Mouse (Mus musculus) megakaryocyte, adult 5-6 weeks (primary cell): ENCODE results near the gene 1700057G04Rik. TPM values are rescaled to one million over a fixed set of nuclear protein-coding genes. Genes with fewer than 3 reads are reported as not detected.

ENCODE experiments used
- ATAC-seq: 2 replicates; pipeline ENCODE4 v1.8.0; 2016; ENCODE audit warnings: mild to moderate bottlenecking, inconsistent platforms; ENCODE audit not compliant: poor library complexity, severe bottlenecking
- total RNA-seq, 2 experiments: library from RNA; stranded (forward) in 1 of 2; stranded (reverse) in 1 of 2; fragments of 153-499, 151-499 nt in 1 of 2; fragments of 221-1000, 200-1000 nt in 1 of 2; gene quantifications; 2 replicates each; pipeline versions ENCODE4 v1.2.3 to v1.2.4; 2015 to 2017

Gene 1700057G04Rik
- total RNA-seq (2015) (not detected in 2 replicates), total RNA-seq (2017) (not detected in 2 replicates)

- no peak for ATAC-seq
Observed at GRCm38 (mm10) chr9:92309077-92309476, at the start of gene 1700057G04Rik. TSS of gene 1700057G04Rik (plus strand) at chr9:92309377.

- no peak for ATAC-seq
Observed at GRCm38 (mm10) chr9:92260481-92261159, 48.6 kb upstream of the 1700057G04Rik start.

- ATAC-seq, result peak; percentile 11; the same call in 1 of the 2 replicates
Observed at GRCm38 (mm10) chr9:92265719-92266118, 43.5 kb upstream of the 1700057G04Rik start.

GRCm38 (mm10) chr9:92266558-92267171 is 42.5 kb upstream of the 1700057G04Rik start:
- ATAC-seq, result no peak

GRCm38 (mm10) chr9:92267732-92268131 is 41.4 kb upstream of the 1700057G04Rik start:
- ATAC-seq, result no peak

DNA sequence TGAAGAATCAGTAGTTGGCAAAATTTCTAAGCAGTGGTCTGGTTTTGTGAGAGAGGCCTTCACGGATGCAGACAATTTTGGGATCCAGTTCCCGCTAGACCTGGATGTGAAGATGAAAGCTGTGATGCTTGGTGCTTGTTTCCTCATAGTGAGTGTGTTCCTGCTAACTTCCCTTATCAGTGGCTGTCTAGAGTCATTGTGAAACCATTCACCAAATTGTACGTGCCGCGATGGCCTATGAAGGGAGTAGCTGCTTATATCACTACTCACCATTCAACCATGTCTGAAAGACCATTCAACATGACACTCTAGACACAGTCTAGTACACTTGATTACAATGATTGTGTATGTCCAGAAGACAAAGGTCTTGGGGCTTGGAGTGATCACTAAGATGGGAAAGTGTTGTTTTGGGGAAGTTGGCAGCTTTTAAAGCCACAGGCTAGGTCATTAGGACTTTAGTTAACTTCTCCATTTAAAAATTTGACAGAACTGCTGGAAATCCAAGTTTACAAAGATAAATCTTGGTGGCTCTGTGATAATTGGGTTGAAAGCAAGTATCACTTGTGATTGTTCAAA is 39.3 kb upstream of the 1700057G04Rik start:
- peak; percentile 85 for ATAC-seq

DNA sequence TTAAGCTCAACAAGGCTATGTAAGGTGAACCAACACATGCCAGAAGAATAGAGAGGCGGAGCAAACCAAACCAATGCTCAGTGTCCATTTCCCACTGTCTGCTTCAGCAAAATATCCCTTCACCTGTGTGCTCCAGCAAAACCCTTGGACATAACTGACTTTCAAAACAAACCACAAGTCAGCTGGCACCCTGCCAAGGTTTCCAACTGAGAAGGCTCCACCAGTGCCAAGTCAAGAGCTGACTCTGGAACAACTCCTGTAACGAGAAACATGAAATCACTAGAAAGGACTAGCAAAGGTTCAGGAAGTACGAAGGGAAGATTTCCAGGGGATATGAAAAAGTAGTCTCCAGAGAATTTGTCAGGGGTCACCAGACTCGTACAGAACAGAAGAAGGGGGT is 38.2 kb upstream of the 1700057G04Rik start:
- ATAC-seq, result no peak

GRCm38 (mm10) chr9:92272650-92273049 is 36.5 kb upstream of the 1700057G04Rik start:
- no peak for ATAC-seq

DNA sequence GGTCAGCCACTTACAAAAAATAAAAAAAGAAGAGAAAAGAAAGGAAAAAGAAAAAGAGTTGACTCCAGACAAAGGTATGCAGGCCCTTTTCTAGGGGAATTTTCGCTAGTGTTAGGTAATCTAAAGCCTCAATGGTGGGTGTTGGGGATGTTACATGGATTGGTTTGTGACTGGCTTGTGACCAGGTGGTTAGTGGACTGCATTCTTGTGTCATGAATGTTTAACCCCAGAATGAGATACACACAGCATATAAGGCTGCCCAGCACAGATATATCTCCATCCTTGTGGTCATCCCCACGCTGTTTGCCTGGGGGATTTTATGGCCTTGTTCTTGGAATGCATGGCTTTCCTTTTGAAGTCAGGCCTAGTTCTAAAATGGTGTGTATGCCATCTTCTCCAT is 35.9 kb upstream of the 1700057G04Rik start:
- ATAC-seq, result no peak

DNA sequence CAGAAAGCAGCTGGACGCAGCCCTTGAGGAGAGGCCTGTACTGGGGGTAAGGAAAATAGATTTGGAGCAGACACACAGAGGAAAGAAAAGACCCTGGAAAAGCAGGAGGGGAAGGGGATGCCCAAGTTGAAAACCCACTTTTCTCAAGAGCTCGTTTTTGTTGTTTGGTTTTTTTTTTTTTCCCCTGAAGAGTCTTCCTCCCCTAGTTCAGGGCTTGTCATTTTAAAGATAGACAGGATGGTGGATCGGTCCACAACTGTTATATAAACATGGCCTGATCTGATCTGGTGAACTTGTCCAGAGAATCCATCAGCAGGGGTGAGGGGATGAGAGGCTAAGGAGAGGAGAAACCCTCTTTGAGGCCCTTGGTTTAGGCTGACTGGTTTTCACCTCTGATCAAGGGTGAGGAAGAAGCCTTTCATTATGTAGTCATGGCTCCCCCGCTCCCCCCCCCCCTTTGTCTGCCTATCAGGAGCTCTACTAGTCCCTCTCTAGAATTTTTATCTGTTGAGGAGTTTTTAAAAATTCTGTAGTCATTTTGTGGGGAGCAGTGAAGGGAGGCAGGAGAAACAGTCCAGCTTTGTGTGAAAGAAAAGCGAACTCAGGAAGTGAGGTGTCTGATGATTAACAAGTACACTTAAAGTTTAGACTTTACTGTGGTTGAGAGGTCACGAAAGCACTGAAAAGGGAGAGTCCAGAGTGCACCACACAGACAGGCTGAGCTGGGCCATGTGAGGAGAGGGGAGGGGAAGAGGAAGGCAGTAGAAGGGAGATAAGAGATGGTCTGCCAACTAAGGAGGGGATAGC is 35.0 kb upstream of the 1700057G04Rik start:
- ATAC-seq, result peak; percentile 20; the same call in 1 of the 2 replicates

DNA sequence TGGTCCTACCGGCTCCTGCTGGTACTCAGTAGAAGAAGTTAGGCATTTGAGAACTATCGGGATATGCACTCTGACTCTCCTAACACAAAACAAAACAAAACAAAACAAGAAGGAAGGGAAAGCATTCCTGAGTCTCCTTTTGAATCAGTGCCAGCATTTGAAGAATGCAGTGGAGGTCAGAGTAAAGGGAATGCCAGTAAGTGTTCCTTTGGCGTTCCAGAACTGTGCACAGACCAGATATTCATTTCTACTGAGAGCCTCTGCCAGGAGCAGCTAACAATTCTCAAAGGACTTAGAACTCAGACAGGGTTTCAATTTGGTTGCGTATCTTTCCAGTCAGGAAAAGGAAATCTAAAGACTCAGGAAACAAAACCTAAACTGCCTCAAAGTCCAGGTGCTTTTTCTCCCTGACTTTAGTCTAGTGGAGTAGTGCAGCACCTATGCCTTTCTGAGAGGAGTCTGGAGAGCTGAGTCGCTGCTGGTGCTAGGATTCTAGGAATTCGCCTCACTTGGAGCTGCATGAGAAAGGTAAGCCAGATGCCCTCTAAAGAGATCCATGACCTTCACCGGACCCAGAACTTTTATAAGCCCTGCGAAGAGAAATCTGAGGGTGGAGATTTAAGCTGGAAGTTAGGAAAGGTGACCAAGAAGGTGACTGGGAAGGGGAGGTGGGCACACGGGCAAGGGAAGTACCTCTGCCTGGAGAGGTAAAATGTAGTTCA is 33.5 kb upstream of the 1700057G04Rik start, which contains the start of gene Plscr2:
Plscr2 (plus strand) TSS at position 117 of the 722 bp plus-strand sequence.
- no peak for ATAC-seq

DNA sequence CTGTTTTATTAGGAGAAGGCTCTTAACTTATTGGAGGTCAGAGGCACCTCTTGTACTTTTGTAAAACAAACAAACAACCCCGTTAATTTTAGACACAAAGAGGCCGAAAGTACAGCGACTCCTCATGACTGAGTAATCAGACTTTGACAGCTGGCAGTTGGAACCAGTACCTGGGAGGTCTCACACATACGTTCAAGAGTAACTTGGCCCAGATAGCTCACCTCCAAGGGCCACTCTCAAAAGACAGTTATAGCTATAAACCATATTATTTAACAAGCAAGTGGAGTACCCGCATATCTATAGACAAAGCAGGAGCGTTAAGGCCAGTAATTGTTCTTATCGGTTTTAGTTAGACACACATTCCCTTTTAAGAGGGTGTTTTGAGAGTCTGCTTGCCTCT is 32.8 kb upstream of the 1700057G04Rik start:
- no peak for ATAC-seq

GRCm38 (mm10) chr9:92280048-92280447 is 29.1 kb upstream of the 1700057G04Rik start:
- ATAC-seq, result no peak

- peak; percentile 33; the same call in 1 of the 2 replicates for ATAC-seq
Observed at GRCm38 (mm10) chr9:92282563-92283171, 26.5 kb upstream of the 1700057G04Rik start.

- ATAC-seq, result peak; percentile 57
Observed at GRCm38 (mm10) chr9:92289675-92290074, 19.5 kb upstream of the 1700057G04Rik start.

GRCm38 (mm10) chr9:92292169-92292568 is 17.0 kb upstream of the 1700057G04Rik start:
- 0 out of 2 replicates have a peak, but pooled peaks have one; percentile 25 for ATAC-seq

- ATAC-seq, result no peak
Observed at GRCm38 (mm10) chr9:92292922-92293321, 16.3 kb upstream of the 1700057G04Rik start.

- ATAC-seq, result no peak
Observed at GRCm38 (mm10) chr9:92293560-92294548, 15.3 kb upstream of the 1700057G04Rik start.

GRCm38 (mm10) chr9:92298288-92298687 is 10.9 kb upstream of the 1700057G04Rik start:
- no peak for ATAC-seq
